Mouse (Mus musculus) neural tube, embryonic 12.5 days (tissue): ENCODE measurements around the gene Vwa3b. TPM values are rescaled to one million over a fixed set of nuclear protein-coding genes. Genes with fewer than 3 reads are reported as not detected.

Experiments
- ATAC-seq: fragments of 200-750 bp; cut with Nextera tagmentation; 2 replicates; pipeline ENCODE4 v1.8.0; 2017; ENCODE audit warnings: low read depth, mild to moderate bottlenecking, moderate TSS enrichment, moderate library complexity; ENCODE audit not compliant: low FRiP score
- H3K27ac ChIP-seq: fragments of 300-500 bp; sonication (generic); 2 replicates; pipeline ENCODE4 v1.5.1; 2016
- H3K27me3 ChIP-seq: fragments of 300-500 bp; sonication (generic); replicated peaks from 2 replicates; pipeline ENCODE4 v1.6.1; 2016; ENCODE audit warnings: mild to moderate bottlenecking
- H3K36me3 ChIP-seq: fragments of 300-500 bp; sonication (generic); 2 replicates; pipeline ENCODE4 v1.6.1; 2016; ENCODE audit warnings: mild to moderate bottlenecking
- H3K4me1 ChIP-seq: fragments of 300-500 bp; sonication (generic); 2 replicates; pipeline ENCODE4 v1.6.1; 2016
- H3K4me2 ChIP-seq: fragments of 300-500 bp; sonication (generic); replicated peaks from 2 replicates; pipeline ENCODE4 v1.6.1; 2016; ENCODE audit warnings: mild to moderate bottlenecking
- H3K4me3 ChIP-seq: fragments of 300-500 bp; sonication (generic); 2 replicates; pipeline ENCODE4 v1.5.1; 2016
- H3K9ac ChIP-seq: fragments of 300-500 bp; sonication (generic); 2 replicates; pipeline ENCODE4 v1.6.1; 2016; ENCODE audit warnings: mild to moderate bottlenecking
- H3K9me3 ChIP-seq: fragments of 300-500 bp; sonication (generic); 2 replicates; pipeline ENCODE4 v1.6.1; 2016; ENCODE audit warnings: mild to moderate bottlenecking
- WGBS: fragments of 180-500 bp; shearing (Covaris S2); methylation state at CpG from one replicate; pipeline ENCODE4 v1.1.7; 2016; 5-methylcytosine and 5-hydroxymethylcytosine counted together
- polyA plus RNA-seq: library from polyadenylated mRNA; unstranded; fragments of >200 nt; fragmentation: Nextera tagmentation; extraction: Ambion mirVana; gene quantifications from 2 replicates; pipeline ENCODE4 v1.2.1, GENCODE M21; 2016

The Vwa3b gene
- polyA plus RNA-seq, 1 experiment from 2014 or later, result 0.27 TPM

DNA sequence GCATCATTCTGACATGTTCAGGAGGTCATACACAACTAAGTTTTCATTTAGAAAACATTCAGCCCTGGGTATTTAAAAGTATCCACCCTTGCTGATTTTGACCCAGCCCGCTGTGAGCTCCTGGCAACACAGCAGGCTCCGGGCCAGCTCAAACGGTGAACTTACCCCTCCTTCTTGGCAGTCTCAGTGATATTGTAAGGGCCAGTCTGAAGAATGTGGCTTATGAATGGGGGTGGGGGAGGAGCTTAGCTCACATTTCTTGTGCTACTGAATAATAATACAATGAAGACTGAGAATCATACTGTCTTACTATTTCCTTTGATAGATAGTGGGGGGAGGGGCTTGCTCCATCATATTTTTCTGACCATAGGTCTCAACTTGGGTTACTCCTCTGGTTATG lies 78.8 kb downstream of the Vwa3b start:
- Histone ChIP-seq H3K4me2 (no peak overlapping the region), H3K36me3 (no peaks in the 10 kb centered on the region), H3K4me1 (no peaks in the 10 kb centered on the region), H3K4me3 (no peak overlapping the region), H3K9ac (no peak overlapping the region), H3K27me3 (no peaks in the 10 kb centered on the region), H3K27ac (no peak overlapping the region), H3K9me3 (no peaks in the 10 kb centered on the region)
- WGBS, result 60% methylated on average over 3 of the region's 3 CpGs
- ATAC-seq, result no peak

DNA sequence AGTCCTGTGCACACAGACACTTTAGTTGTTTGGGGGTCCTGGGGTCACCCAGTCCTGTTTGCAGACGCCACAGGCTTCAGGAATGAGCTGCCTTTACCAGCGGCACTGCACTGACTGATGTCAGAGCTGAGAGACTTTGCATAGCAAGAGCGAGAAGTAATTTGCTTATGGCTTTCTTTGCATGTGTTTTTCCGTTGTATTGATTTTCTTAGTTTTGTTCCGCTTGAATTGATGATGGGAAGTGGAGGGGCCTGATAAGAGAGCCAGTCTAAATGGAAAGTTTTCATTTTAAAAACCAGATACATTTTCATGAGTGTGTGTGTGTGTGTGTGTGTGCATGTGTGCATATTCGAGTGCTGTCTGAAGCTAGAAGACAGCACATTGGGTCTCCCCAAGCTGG lies 87.4 kb downstream of the Vwa3b start:
- ATAC-seq, result no peak
- Histone ChIP-seq H3K9ac (no peak overlapping the region), H3K36me3 (no peaks in the 10 kb centered on the region), H3K4me2 (no peak overlapping the region), H3K27me3 (no peaks in the 10 kb centered on the region), H3K4me1 (no peaks in the 10 kb centered on the region), H3K9me3 (no peaks in the 10 kb centered on the region), H3K4me3 (no peak overlapping the region), H3K27ac (no peak overlapping the region)
- 79% methylated on average over 6 of the region's 6 CpGs for WGBS

DNA sequence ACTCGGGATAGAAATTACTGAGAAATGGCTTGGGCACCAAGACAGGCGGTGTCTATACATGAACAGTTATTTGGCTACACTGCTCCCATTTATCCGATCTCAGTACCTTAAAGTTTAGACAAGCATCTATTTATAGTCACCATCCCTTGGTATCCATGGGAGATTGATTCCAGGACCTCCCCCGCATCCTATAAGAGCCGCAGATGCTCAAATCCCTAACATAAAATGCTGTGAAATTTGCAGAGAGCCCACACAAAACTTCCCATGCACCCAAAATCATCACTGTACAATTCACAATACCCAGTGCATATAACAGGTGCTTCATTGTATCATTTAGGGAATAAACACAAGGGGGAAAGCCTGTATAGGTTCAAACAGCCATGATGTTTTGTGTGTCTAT lies 89.5 kb downstream of the Vwa3b start:
- Histone ChIP-seq H3K4me1 (no peaks in the 10 kb centered on the region), H3K9ac (no peak overlapping the region), H3K27ac (no peak overlapping the region), H3K36me3 (no peaks in the 10 kb centered on the region), H3K4me2 (no peak overlapping the region), H3K9me3 (no peaks in the 10 kb centered on the region), H3K4me3 (no peak overlapping the region), H3K27me3 (no peaks in the 10 kb centered on the region)
- ATAC-seq, result no peak
- WGBS, result 92% methylated on average over 5 of the region's 5 CpGs

DNA sequence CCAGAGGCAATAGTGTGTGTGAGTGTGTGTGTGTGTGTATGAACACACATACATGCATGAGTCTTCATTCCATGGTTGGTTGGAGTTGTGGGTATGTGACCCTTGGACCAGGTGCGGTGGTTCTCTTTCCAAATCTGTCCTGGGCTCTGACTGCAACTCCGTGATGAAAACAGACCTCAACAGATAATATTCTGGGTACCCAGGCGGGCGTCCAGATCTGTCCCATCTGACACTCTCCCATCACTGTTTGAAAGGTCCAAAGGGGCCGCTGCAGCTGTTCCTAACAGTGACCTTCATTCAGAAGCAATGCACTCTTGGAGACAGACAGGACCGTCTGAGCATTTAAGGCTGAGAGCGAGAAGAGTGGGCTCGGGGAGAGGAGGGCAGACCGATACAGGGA lies 90.2 kb downstream of the Vwa3b start:
- Histone ChIP-seq H3K9ac (no peak overlapping the region), H3K36me3 (no peaks in the 10 kb centered on the region), H3K4me3 (no peak overlapping the region), H3K27me3 (no peaks in the 10 kb centered on the region), H3K27ac (no peak overlapping the region), H3K4me2 (no peak overlapping the region), H3K9me3 (no peaks in the 10 kb centered on the region), H3K4me1 (no peaks in the 10 kb centered on the region)
- WGBS, result 87% methylated on average over 9 of the region's 9 CpGs
- ATAC-seq, result no peak

DNA sequence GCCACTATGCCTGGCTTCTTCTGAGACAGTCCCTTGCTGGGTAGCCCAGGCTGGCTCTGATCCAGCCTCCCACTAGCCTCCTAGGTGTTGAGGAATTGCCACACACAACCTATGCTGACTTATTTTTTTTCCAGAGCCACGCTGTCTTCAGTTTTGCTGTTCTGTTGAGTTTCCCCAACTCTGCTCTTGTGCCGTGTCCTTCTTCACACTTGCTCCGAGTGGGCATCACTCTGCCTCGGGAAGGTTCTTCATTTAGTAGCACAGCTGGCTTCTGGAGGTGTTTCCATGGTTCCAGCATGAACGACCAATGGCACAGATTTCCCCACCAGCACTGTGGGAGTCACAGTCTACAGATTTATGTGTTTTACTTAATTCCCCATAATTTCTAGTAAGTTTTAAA lies 91.6 kb downstream of the Vwa3b start:
- ATAC-seq, result no peak
- no peak overlapping the region for H3K9ac ChIP-seq

DNA sequence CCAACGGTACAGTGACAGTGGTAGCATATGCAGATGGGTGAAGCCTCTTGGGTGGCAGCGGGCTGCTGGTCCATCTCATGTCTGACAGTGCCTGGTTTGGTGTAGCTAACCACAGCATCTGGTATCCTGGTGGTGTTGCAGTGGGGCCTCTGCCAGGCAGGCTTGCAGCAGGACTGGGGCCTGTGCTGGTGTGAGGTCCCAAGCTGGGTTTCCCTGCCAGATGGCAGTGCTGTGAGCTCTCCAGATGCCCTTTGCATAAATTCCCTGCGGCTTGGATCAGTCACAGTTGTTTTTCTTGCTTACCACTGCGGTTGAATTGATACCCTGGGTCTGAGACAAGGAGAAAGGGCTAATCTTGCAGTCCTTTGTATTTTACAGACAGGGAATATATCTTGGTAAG lies 95.9 kb downstream of the Vwa3b start:
- no peaks in the 10 kb centered on the region for H3K9me3 ChIP-seq
- H3K4me3 ChIP-seq, result no peak overlapping the region

More for the DNA sequence above, 91.6 kb downstream of the Vwa3b start:
- H3K4me2 ChIP-seq, result no peak overlapping the region
- no peaks in the 10 kb centered on the region for H3K9me3 ChIP-seq
- H3K27me3 ChIP-seq, result no peaks in the 10 kb centered on the region
- WGBS, result 78% methylated on average over 5 of the region's 5 CpGs
- H3K4me1 ChIP-seq, result peaks cover 6% of the 10 kb centered on the region
- no peaks in the 10 kb centered on the region for H3K36me3 ChIP-seq
- no peak overlapping the region for H3K4me3 ChIP-seq
- no peak overlapping the region for H3K27ac ChIP-seq

DNA sequence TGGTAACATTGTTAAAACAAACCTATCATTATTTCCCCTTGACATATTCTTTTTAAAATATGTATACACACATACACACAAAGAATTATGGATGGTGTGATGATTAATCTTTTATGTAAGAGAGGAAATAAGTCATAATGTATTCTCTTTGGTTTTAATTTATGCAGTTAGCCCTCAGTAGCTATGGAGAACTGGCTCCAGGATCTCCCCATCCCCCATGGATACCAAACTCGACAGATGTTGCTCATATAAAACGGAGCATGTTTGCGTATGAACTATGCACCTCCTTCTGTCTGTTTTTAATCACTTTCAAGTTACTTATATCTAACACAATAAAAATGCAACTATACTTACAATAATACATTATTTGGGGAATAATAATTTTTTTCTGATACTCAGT lies 96.4 kb downstream of the Vwa3b start:
- H3K27me3 ChIP-seq, result no peaks in the 10 kb centered on the region
- H3K27ac ChIP-seq, result no peak overlapping the region
- no peak overlapping the region for H3K9ac ChIP-seq
- H3K4me2 ChIP-seq, result no peak overlapping the region
- H3K4me1 ChIP-seq, result peaks cover 9% of the 10 kb centered on the region
- no peaks in the 10 kb centered on the region for H3K36me3 ChIP-seq
- ATAC-seq, result peak; percentile 64; the same call in 1 of the 2 replicates
- no peaks in the 10 kb centered on the region for H3K9me3 ChIP-seq
- H3K4me3 ChIP-seq, result no peak overlapping the region
- WGBS, result 53% methylated on average over 3 of the region's 3 CpGs

More for the DNA sequence above, 95.9 kb downstream of the Vwa3b start:
- no peak overlapping the region for H3K4me2 ChIP-seq
- 0 out of 2 replicates have a peak overlapping the region, but pooled peaks have one; percentile 37 for H3K27ac ChIP-seq
- no peaks in the 10 kb centered on the region for H3K36me3 ChIP-seq
- peak; percentile 84 for ATAC-seq
- H3K27me3 ChIP-seq, result no peaks in the 10 kb centered on the region
- H3K4me1 ChIP-seq, result peaks cover 9% of the 10 kb centered on the region
- 35% methylated on average over 4 of the region's 4 CpGs for WGBS
- H3K9ac ChIP-seq, result no peak overlapping the region

DNA sequence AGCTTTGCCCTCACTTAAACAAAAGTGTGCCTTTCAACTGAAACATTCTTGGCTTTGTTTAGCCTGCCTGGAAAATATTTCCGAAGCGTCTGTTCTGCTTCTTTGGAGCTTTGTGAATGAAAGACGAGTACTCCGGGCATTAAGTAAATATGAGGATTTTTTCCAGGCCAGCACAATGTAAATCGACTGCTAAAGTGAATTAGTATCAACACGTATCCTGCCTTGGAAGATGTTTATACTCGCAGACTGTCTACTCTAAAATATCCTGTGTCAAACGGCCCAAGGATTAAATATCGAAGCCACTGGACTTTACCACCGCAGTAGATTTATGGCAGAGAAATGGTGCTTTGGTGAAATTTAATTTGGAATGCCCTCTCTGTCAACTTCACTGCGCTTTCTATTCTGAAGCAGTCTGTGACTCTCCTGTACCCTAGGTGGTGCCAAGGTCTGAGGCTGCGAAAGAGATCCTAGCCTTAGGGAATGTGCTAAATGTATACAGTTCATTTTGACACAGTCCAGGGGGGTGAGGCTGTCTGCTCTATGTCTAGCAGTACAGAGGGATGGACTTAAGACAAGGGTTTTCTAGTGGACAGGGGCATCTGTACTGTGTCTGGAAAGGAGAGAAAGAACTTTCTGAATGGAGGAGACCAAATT lies 98.4 kb downstream of the Vwa3b start:
- no peaks in the 10 kb centered on the region for H3K9me3 ChIP-seq
- no peaks in the 10 kb centered on the region for H3K27me3 ChIP-seq
- no peak overlapping the region for H3K27ac ChIP-seq
- H3K36me3 ChIP-seq, result no peaks in the 10 kb centered on the region
- no peak overlapping the region for H3K4me2 ChIP-seq
- peaks cover 9% of the 10 kb centered on the region for H3K4me1 ChIP-seq
- H3K9ac ChIP-seq, result no peak overlapping the region
- ATAC-seq, result no peak
- WGBS, result 74% methylated on average over 12 of the region's 12 CpGs
- no peak overlapping the region for H3K4me3 ChIP-seq

DNA sequence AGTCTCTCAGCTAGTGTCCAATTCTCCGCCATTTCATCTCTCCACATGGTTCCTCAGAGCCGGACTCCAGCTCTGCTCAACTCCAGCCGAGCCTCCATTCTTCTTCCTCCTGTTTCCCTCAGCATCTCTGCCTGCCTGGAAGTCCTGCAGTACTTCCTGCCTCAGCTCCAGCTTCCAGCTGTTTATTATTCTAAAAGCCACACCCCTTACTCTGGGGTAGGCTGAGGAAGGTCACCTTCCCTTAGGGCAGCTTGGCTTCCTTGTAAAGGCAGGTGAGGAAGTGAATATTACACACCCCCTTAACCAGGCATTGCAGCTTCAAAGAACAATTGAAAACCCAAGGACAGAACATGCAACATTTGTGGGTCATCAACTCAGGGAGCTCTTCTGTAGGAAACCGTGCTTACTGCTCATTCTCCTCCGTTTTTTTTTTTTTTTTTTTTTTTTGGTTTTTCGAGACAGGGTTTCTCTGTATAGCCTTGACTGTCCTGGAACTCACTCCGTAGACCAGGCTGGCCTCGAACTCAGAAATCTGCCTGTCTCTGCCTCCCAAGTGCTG lies 103.7 kb downstream of the Vwa3b start:
- ATAC-seq, result no peak
- H3K4me1 ChIP-seq, result peaks cover 2% of the 10 kb centered on the region; the same call in 1 of the 2 replicates
- no peak overlapping the region for H3K4me2 ChIP-seq
- no peaks in the 10 kb centered on the region for H3K36me3 ChIP-seq
- H3K9me3 ChIP-seq, result no peaks in the 10 kb centered on the region
- H3K4me3 ChIP-seq, result no peak overlapping the region
- no peak overlapping the region for H3K27ac ChIP-seq
- WGBS, result 86% methylated on average over 8 of the region's 8 CpGs
- no peaks in the 10 kb centered on the region for H3K27me3 ChIP-seq
- no peak overlapping the region for H3K9ac ChIP-seq

DNA sequence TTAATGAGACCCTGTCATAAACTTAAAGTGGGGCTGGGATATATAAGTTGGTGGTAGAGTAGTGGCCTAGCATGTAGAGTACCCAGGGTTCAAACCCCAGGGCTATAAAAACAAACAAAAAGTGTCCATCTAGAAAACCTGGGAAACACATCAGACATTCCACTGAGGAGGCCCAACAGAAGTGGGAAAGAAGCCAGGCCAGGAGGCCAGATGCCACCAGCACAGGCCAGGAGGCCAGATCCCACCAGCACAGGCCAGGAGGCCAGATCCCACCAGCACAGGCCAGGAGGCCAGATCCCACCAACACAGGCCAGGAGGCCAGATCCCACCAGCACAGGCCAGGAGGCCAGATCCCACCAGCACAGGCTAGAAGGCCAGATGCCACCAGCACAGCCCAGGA lies 104.8 kb downstream of the Vwa3b start:
- ATAC-seq, result no peak
- H3K4me2 ChIP-seq, result no peak overlapping the region

DNA sequence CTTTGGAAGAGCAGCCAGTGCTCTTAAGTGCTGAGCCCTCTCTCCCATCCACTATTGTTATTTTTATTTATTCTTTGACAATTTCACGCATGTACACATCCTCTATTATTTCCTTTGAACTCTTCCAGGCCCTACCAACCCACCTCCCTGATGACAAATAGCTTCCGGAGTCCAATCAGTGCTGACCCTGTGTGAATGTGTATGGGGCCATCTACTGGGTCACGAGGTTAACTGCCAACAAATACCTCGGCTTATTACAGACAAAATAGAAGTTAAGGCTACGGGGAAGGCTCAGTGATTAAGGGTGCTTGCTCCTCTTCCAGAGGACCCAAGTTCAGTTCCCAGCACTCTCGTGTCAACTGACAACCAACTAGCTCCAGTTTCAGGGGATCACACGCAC lies 106.0 kb downstream of the Vwa3b start:
- no peak overlapping the region for H3K27ac ChIP-seq
- no peaks in the 10 kb centered on the region for H3K36me3 ChIP-seq
- H3K27me3 ChIP-seq, result no peaks in the 10 kb centered on the region
- no peak overlapping the region for H3K9ac ChIP-seq
- 64% methylated on average over 7 of the region's 7 CpGs for WGBS
- H3K4me2 ChIP-seq, result no peak overlapping the region
- H3K4me3 ChIP-seq, result no peak overlapping the region
- no peaks in the 10 kb centered on the region for H3K9me3 ChIP-seq
- ATAC-seq, result no peak
- H3K4me1 ChIP-seq, result no peaks in the 10 kb centered on the region

More for the DNA sequence above, 104.8 kb downstream of the Vwa3b start:
- Histone ChIP-seq H3K9me3 (no peaks in the 10 kb centered on the region), H3K27me3 (no peaks in the 10 kb centered on the region), H3K4me1 (no peaks in the 10 kb centered on the region), H3K4me3 (no peak overlapping the region), H3K36me3 (no peaks in the 10 kb centered on the region), H3K27ac (no peak overlapping the region), H3K9ac (no peak overlapping the region)

DNA sequence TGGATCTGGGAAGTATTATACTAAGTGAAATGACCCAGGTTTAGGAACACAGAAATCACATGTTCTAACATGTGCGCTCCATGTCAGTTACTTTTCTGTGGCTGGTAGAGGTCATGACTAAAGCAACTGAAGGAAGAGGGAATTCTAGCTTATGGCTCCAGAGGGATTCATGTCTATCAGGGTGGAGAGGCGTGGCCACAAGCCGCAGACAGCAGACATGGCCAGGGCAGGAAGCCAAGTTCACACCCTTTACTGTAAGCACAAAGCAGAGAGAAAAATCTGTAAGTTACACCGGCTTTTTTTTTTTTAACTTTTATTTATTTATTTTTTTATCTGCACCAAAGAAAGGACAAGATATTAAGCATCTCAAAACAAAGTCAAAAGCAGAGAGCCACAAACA lies 119.6 kb downstream of the Vwa3b start:
- no peak for ATAC-seq
- no peaks in the 10 kb centered on the region for H3K36me3 ChIP-seq
- no peaks in the 10 kb centered on the region for H3K4me1 ChIP-seq
- no peak overlapping the region for H3K4me3 ChIP-seq
- H3K27me3 ChIP-seq, result no peaks in the 10 kb centered on the region
- 85% methylated on average over 4 of the region's 4 CpGs for WGBS
- H3K9ac ChIP-seq, result no peak overlapping the region
- no peak overlapping the region for H3K27ac ChIP-seq
- H3K9me3 ChIP-seq, result no peaks in the 10 kb centered on the region
- H3K4me2 ChIP-seq, result no peak overlapping the region

DNA sequence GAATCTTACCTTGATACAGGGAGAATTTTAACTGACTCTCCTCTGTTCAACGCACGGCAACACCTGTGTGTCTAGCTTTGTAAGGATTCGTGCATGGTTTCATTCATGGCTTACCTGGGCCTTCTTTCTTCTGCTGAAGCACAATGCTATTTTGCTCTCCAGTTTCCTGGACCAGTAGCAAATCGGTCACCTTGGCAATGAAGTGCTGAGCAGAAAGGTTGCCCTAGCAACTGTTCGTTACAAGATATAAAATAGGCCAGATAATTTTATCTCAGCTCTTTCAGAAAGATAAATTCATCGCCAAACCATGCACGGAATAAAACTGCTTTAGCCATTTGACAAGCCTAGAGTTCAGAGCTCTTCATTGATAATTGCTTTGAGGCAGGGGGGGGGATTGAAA lies 123.5 kb downstream of the Vwa3b start:
- ATAC-seq, result no peak
- 92% methylated on average over 7 of the region's 7 CpGs for WGBS
- H3K9me3 ChIP-seq, result no peaks in the 10 kb centered on the region
- no peak overlapping the region for H3K27ac ChIP-seq
- no peak overlapping the region for H3K4me2 ChIP-seq
- no peaks in the 10 kb centered on the region for H3K4me1 ChIP-seq
- no peak overlapping the region for H3K9ac ChIP-seq
- no peaks in the 10 kb centered on the region for H3K27me3 ChIP-seq
- H3K4me3 ChIP-seq, result no peak overlapping the region
- no peaks in the 10 kb centered on the region for H3K36me3 ChIP-seq
